Mouse (Mus musculus) cerebellum, postnatal 25 days (tissue): ENCODE results near the gene Rab37.

Experiments
- DNase-seq, 2 experiments: peaks; one replicate each; pipeline ENCODE4 v3.0.0; 2021; ENCODE audit warnings: mixed read lengths in 2 of 2

Rab37 gene

GRCm38 (mm10) chr11:115086213-115086612, 5.0 kb upstream of the Rab37 start:
- no peak for DNase-seq

GRCm38 (mm10) chr11:115089853-115090252, 1.4 kb upstream of the Rab37 start:
- peak in 1 of 2 experiments; percentile 46 for DNase-seq

- peak in 1 of 2 experiments; percentile 28 for DNase-seq
These were observed 909 bp downstream of the Rab37 start for GRCm38 (mm10) chr11:115092140-115092539.

- DNase-seq, result peak; percentile 57 to 64
These were observed 7.1 kb downstream of the Rab37 start for GRCm38 (mm10) chr11:115098203-115098932.

GRCm38 (mm10) chr11:115099241-115099840, 8.1 kb downstream of the Rab37 start:
- no peak for DNase-seq

GRCm38 (mm10) chr11:115100032-115100621, 8.9 kb downstream of the Rab37 start:
- no peak for DNase-seq

GRCm38 (mm10) chr11:115100741-115101140, 9.5 kb downstream of the Rab37 start:
- DNase-seq, result no peak

GRCm38 (mm10) chr11:115101615-115102051, 10.4 kb downstream of the Rab37 start:
- no peak for DNase-seq

GRCm38 (mm10) chr11:115102116-115102515, 10.9 kb downstream of the Rab37 start:
- no peak for DNase-seq

GRCm38 (mm10) chr11:115103470-115104413, 12.5 kb downstream of the Rab37 start:
- no peak for DNase-seq

GRCm38 (mm10) chr11:115104769-115105563, 13.7 kb downstream of the Rab37 start:
- no peak for DNase-seq

- DNase-seq, result no peak
These were observed 15.4 kb downstream of the Rab37 start for GRCm38 (mm10) chr11:115106638-115107037.

- no peak for DNase-seq
These were observed 16.2 kb downstream of the Rab37 start for GRCm38 (mm10) chr11:115107403-115107916.

GRCm38 (mm10) chr11:115108176-115108575, 16.9 kb downstream of the Rab37 start:
- DNase-seq, result no peak

GRCm38 (mm10) chr11:115110271-115110670, 19.0 kb downstream of the Rab37 start:
- DNase-seq, result no peak

GRCm38 (mm10) chr11:115112196-115112595, 21.0 kb downstream of the Rab37 start:
- no peak for DNase-seq

- DNase-seq, result no peak
These were observed 28.2 kb downstream of the Rab37 start for GRCm38 (mm10) chr11:115119409-115119808.

GRCm38 (mm10) chr11:115128483-115128882, 37.3 kb downstream of the Rab37 start:
- DNase-seq, result no peak

- DNase-seq, result no peak
These were observed 38.4 kb downstream of the Rab37 start for GRCm38 (mm10) chr11:115129508-115130126.

- no peak for DNase-seq
These were observed 40.6 kb downstream of the Rab37 start for GRCm38 (mm10) chr11:115131768-115132381.

GRCm38 (mm10) chr11:115133800-115134199, 42.6 kb downstream of the Rab37 start, which contains the start of gene Cd300lf:
Gene Cd300lf (minus strand): TSS chr11:115133992.
- DNase-seq, result no peak
